In the genomic region with DNA sequence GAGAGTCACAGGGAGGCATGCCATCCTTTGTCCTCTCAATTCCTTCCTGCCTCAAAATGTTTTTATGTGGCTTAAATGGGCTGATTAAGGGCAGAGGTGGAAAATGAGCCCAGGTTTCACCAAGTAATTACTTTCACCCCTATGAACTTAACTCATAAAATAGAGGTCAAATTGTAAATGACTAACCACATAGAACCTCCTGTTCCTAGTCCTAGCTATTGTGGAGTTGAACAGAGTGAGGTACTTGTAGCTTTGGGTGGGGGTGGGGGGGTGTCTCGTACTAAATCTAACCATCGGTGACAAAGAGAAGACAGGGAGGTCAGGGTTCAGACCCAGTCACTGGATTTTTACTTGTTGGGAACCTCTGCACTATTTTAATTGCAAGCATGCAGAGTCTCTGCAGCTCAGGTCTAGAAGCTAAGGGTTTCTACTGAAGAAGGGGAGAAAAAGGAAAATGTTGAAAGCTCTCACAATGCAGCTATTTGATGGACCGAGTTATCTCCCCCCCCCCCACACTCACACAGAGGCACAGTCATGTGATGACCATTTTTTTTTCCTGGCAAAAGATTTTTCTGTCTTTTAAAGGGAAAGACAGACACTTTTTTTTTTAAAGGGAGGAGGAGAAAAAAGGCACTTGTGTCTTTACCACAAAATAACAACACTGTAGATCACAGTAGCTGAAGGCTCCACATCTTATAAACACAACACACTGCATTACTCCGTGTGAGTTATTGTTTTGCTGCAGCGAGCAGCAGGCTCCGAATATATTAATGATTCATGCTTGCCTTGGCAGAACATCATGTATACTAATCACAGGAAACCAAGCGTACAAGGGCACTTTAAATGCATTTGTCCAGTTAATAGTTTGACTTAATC, we compare ENCODE assay signal across 13 mouse cellular contexts.
DNase-seq lines count a peak whose midpoint lies in the region; ATAC-seq and TF ChIP-seq lines count a peak whose summit lies in the region.
"Had no signal": no experiment of that assay in that cellular context is flagged by ENCODE, and none has a peak within 500 bp of the region (broad histone marks: within the 10 kb centered on the region; RNA-seq: fewer than 3 reads in every experiment).

No protein-coding gene starts in this region.

- no peak for TF ChIP-seq CTCF in left cerebral cortex, adult 2 months (IDR thresholded peaks at IDR 0.05)
- no peak for TF ChIP-seq CTCF in midbrain, postnatal 0 days (IDR thresholded peaks at IDR 0.05)

- peak; percentile 53; the same call in 1 of the 2 replicates for ATAC-seq in forebrain, embryonic 15.5 days (replicated peaks)
- peak; percentile 47 for ATAC-seq in midbrain, postnatal 0 days (ENCODE audit: low FRiP score)

- H3K27ac ChIP-seq in left cerebral cortex, adult 2 months = 0 out of 2 replicates have a peak overlapping the region, but pooled peaks have one; percentile 24
- no peak overlapping the region for H3K27ac ChIP-seq in forebrain, embryonic 15.5 days (replicated peaks)
- H3K27ac ChIP-seq in midbrain, postnatal 0 days (ENCODE audit: low read depth, low read length) = no peak overlapping the region
- H3K27ac ChIP-seq: heart, embryonic 15.5 days; macrophage had no signal

- H3K4me2 ChIP-seq in forebrain, embryonic 15.5 days (replicated peaks) = no peak overlapping the region
- H3K4me2 ChIP-seq in midbrain, postnatal 0 days (ENCODE audit: low read depth, low read length, poor library complexity, severe bottlenecking) = peak overlapping the region; percentile 3; the same call in 1 of the 2 replicates
- H3K4me2 ChIP-seq: heart, embryonic 15.5 days had no signal

- H3K4me1 ChIP-seq in forebrain, embryonic 15.5 days = 0 out of 2 replicates have a peak, but pooled peaks cover 7% of the 10 kb centered on the region
- H3K4me1 ChIP-seq in midbrain, postnatal 0 days (ENCODE audit: insufficient read depth, low read length) = peaks cover 5% of the 10 kb centered on the region; the same call in 1 of the 2 replicates

- no peaks in the 10 kb centered on the region for H3K27me3 ChIP-seq in forebrain, embryonic 15.5 days
- H3K27me3 ChIP-seq in midbrain, postnatal 0 days (ENCODE audit: insufficient read depth, low read length) = no peaks in the 10 kb centered on the region
- H3K27me3 ChIP-seq: heart, embryonic 15.5 days had no signal

- H3K9ac ChIP-seq in forebrain, embryonic 15.5 days (replicated peaks) = no peak overlapping the region
- no peak overlapping the region for H3K9ac ChIP-seq in midbrain, postnatal 0 days (replicated peaks; ENCODE audit: low read length, poor library complexity, severe bottlenecking)
- H3K9ac ChIP-seq: heart, embryonic 15.5 days had no signal

- intact Hi-C loops in left cerebral cortex, adult 2 months (cut with DNase I) = no loop called here

- H3K9me3 ChIP-seq in forebrain, embryonic 15.5 days = no peaks in the 10 kb centered on the region
- H3K9me3 ChIP-seq in midbrain, postnatal 0 days (ENCODE audit: low read length) = no peaks in the 10 kb centered on the region
- H3K9me3 ChIP-seq: heart, embryonic 15.5 days had no signal

- no peaks in the 10 kb centered on the region for H3K36me3 ChIP-seq in forebrain, embryonic 15.5 days
- no peaks in the 10 kb centered on the region for H3K36me3 ChIP-seq in midbrain, postnatal 0 days (ENCODE audit: insufficient read depth, low read length)
- H3K36me3 ChIP-seq: heart, embryonic 15.5 days had no signal

- 16% methylated on average over 7 of the region's 7 CpGs for WGBS in forebrain, embryonic 15.5 days
- 25% methylated on average over 7 of the region's 7 CpGs for WGBS in midbrain, postnatal 0 days

- DNase-seq in left cerebral cortex, adult 2 months (ENCODE audit: extremely low spot score in 1 of 2, low spot score in 2 of 2) = no peak
- DNase-seq in left cerebral cortex, adult 18-20 months (ENCODE audit: low spot score in 2 of 2) = no peak
- peak; percentile 52 for DNase-seq in hindlimb bud, embryonic 11.5 days (ENCODE audit: extremely low spot score, low read depth, low spot score)
- DNase-seq in midbrain, postnatal 0 days (ENCODE audit: low spot score) = peak; percentile 21
- DNase-seq in urinary bladder, postnatal 10 days (ENCODE audit: low spot score) = no peak
- no peak for DNase-seq in ovary, adult 18-20 months (ENCODE audit: low spot score)
- DNase-seq in urinary bladder, postnatal 14 days (ENCODE audit: low spot score) = no peak
- DNase-seq: adrenal gland, postnatal 10 days; cerebellum, adult 11-12 months; thymus, postnatal 14 days had no signal

- H3K4me3 ChIP-seq in left cerebral cortex, adult 2 months = no peak overlapping the region
- H3K4me3 ChIP-seq in forebrain, embryonic 15.5 days = no peak overlapping the region
- H3K4me3 ChIP-seq in midbrain, postnatal 0 days (ENCODE audit: low read depth, low read length) = no peak overlapping the region
- H3K4me3 ChIP-seq: heart, embryonic 15.5 days had no signal

Comparison
In these comparisons a context has a peak if more than half of its experiments do, and no peak if none do; other contexts are left out.
1. DNase-seq: peak in hindlimb bud, embryonic 11.5 days (single experiment) and midbrain, postnatal 0 days (single experiment); none in left cerebral cortex, adult 2 months (0 of 2), left cerebral cortex, adult 18-20 months (0 of 2), urinary bladder, postnatal 10 days (single experiment), ovary, adult 18-20 months (single experiment) and urinary bladder, postnatal 14 days (single experiment).